Mouse (Mus musculus) liver, adult 2 months (tissue): ENCODE results near the gene Mrpl10. TPM values are rescaled to one million over a fixed set of nuclear protein-coding genes. Genes with fewer than 3 reads are reported as not detected.

Source experiments
- DNase-seq: peaks from one replicate; pipeline ENCODE4 v3.0.0-alpha.2; 2011; ENCODE audit warnings: low read depth, low spot score; ENCODE audit errors: extremely low read depth
- H3K27ac ChIP-seq: fragments of 200-500 bp; replicated peaks from 2 replicates; pipeline ENCODE4 v1.5.1; 2012; ENCODE audit warnings: low read depth, mild to moderate bottlenecking, control low read depth, inconsistent platforms, low read length; ENCODE audit not compliant: insufficient read depth
- H3K27me3 ChIP-seq: fragments of 200-500 bp; 2 replicates; pipeline ENCODE4 v1.6.1; 2012; ENCODE audit warnings: mild to moderate bottlenecking, moderate library complexity, low read length, inconsistent platforms; ENCODE audit not compliant: control insufficient read depth, insufficient read depth
- H3K36me3 ChIP-seq: fragments of 200-500 bp; 2 replicates; pipeline ENCODE4 v1.6.1; 2012; ENCODE audit warnings: low read length, inconsistent platforms; ENCODE audit not compliant: control insufficient read depth, insufficient read depth
- H3K4me1 ChIP-seq: fragments of 200-500 bp; 2 replicates; pipeline ENCODE4 v1.6.1; 2011; ENCODE audit warnings: low read length; ENCODE audit not compliant: control insufficient read depth, insufficient read depth
- H3K4me3 ChIP-seq: fragments of 200-500 bp; 2 replicates; pipeline ENCODE4 v1.5.1; 2011; ENCODE audit warnings: low read depth, mild to moderate bottlenecking, control low read depth, low read length, moderate library complexity; ENCODE audit not compliant: insufficient read depth
- H3K79me2 ChIP-seq: fragments of 200-500 bp; 2 replicates; pipeline ENCODE4 v1.6.1; 2012; ENCODE audit warnings: inconsistent platforms, mild to moderate bottlenecking, low read length, moderate library complexity; ENCODE audit not compliant: control insufficient read depth, insufficient read depth
- H3K9ac ChIP-seq: fragments of 200-500 bp; 2 replicates; pipeline ENCODE4 v1.6.1; 2012; ENCODE audit warnings: low read depth, mild to moderate bottlenecking, control low read depth, inconsistent platforms, low read length
- CTCF ChIP-seq: fragments of 200-500 bp; IDR thresholded peaks from 2 replicates; pipeline ENCODE4 v1.5.1; 2011; ENCODE audit warnings: low read depth, low read length, control low read depth
- POLR2A ChIP-seq: fragments of 200-500 bp; IDR thresholded peaks from 2 replicates; pipeline ENCODE4 v1.6.1; 2011; ENCODE audit warnings: low read length, control low read depth; ENCODE audit not compliant: insufficient read depth; ENCODE audit errors: extremely low read depth
- WGBS: fragments of 180-500 bp; shearing (Covaris S2); methylation state at CpG from one replicate; pipeline ENCODE4 v1.1.7; 2018; 5-methylcytosine and 5-hydroxymethylcytosine counted together
- polyA plus RNA-seq: library from polyadenylated mRNA; depleted of rRNA; stranded (reverse); fragments of >200 nt; gene quantifications from 2 replicates; pipeline ENCODE4 v1.2.3, GENCODE M21; 2012
- total RNA-seq: library from RNA; depleted of rRNA; stranded (reverse); fragments of >200 nt; gene quantifications from 2 replicates; pipeline ENCODE4 v1.2.3, GENCODE M21; 2014

The Mrpl10 gene
- total and polyA plus RNA-seq, 2 experiments = 19.5 to 86.8 TPM

DNA sequence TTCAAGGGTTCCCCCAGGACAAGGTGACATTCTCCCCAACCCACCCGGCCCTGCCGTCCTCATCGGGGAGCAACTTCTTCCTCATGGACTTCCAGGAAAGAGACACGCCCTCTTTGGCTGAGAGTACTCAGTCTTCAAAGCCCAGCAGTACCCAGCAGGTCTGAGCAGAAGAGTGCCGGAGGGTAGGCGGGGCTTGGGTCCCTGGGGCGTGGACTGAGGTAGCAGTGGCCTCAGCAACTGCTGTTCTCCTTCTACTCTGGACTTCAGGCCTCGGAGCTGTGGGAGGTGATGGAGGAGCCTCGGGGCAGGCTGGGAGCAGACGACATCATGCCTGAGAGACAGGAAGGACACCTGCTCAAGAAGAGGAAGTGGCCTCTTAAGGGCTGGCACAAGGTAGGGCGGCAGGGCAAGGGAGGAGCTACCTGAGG is 10.9 kb downstream of the Mrpl10 start:
- Histone ChIP-seq H3K4me3 (no peak overlapping the region), H3K4me1 (peaks cover 8% of the 10 kb centered on the region), H3K27me3 (no peaks in the 10 kb centered on the region), H3K79me2 (no peaks in the 10 kb centered on the region), H3K36me3 (no peaks in the 10 kb centered on the region), H3K27ac (no peak overlapping the region), H3K9ac (no peak overlapping the region)
- WGBS = 49% methylated on average over 11 of the region's 11 CpGs
- DNase-seq = no peak
- TF ChIP-seq POLR2A (no peak), CTCF (no peak)

GRCm38 (mm10) chr11:97063274-97063920 is 22.0 kb downstream of the Mrpl10 start:
- Histone ChIP-seq H3K36me3 (no peaks in the 10 kb centered on the region), H3K79me2 (no peaks in the 10 kb centered on the region), H3K4me3 (no peak overlapping the region), H3K27me3 (no peaks in the 10 kb centered on the region), H3K4me1 (no peaks in the 10 kb centered on the region), H3K27ac (no peak overlapping the region), H3K9ac (no peak overlapping the region)
- TF ChIP-seq POLR2A (no peak), CTCF (no peak)
- no peak for DNase-seq
- 80% methylated on average over 9 of the region's 9 CpGs for WGBS

DNA sequence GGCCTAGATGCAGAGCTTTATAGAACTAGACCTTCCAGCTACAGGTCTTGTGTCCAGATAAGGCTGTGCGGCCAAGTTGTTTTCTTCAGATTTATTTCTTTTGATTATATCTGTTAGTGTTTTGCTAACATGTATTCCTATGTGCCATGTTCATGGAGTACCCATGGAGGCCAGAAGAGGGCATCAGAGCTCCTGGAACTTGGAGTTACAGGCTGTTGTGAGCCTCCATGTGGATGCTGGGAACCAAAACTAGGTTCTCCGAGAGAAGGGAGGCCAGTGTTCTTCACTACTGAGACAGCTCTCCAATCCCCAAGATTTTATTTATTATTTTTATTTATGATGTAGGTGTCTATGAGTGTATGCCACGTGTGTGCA is 22.5 kb downstream of the Mrpl10 start:
- no peaks in the 10 kb centered on the region for H3K36me3 ChIP-seq
- no peak overlapping the region for H3K27ac ChIP-seq

GRCm38 (mm10) chr11:97065538-97066295 is 24.4 kb downstream of the Mrpl10 start:
- H3K27ac ChIP-seq = no peak overlapping the region
- no peak overlapping the region for H3K9ac ChIP-seq
- DNase-seq = no peak
- no peak for TF ChIP-seq CTCF
- TF ChIP-seq POLR2A = no peak
- H3K4me1 ChIP-seq = no peaks in the 10 kb centered on the region
- no peaks in the 10 kb centered on the region for H3K27me3 ChIP-seq
- WGBS = 93% methylated on average over 12 of the region's 12 CpGs
- H3K79me2 ChIP-seq = no peaks in the 10 kb centered on the region
- H3K4me3 ChIP-seq = no peak overlapping the region
- no peaks in the 10 kb centered on the region for H3K36me3 ChIP-seq

More for the DNA sequence above, 22.5 kb downstream of the Mrpl10 start:
- no peaks in the 10 kb centered on the region for H3K4me1 ChIP-seq
- DNase-seq = no peak
- no peaks in the 10 kb centered on the region for H3K27me3 ChIP-seq
- no peaks in the 10 kb centered on the region for H3K79me2 ChIP-seq
- H3K9ac ChIP-seq = no peak overlapping the region
- H3K4me3 ChIP-seq = no peak overlapping the region
- 93% methylated on average over 3 of the region's 3 CpGs for WGBS
- TF ChIP-seq CTCF (no peak), POLR2A (no peak)

GRCm38 (mm10) chr11:97066656-97067360 is 25.4 kb downstream of the Mrpl10 start:
- WGBS = 85% methylated on average over 22 of the region's 22 CpGs
- Histone ChIP-seq H3K27me3 (no peaks in the 10 kb centered on the region), H3K36me3 (no peaks in the 10 kb centered on the region), H3K4me1 (no peaks in the 10 kb centered on the region), H3K4me3 (no peak overlapping the region), H3K9ac (no peak overlapping the region), H3K27ac (no peak overlapping the region), H3K79me2 (no peaks in the 10 kb centered on the region)
- no peak for TF ChIP-seq POLR2A
- TF ChIP-seq CTCF = no peak
- no peak for DNase-seq
